Mouse (Mus musculus): Measurements from ENCODE around the gene Taf6. TPM values are rescaled to one million over a fixed set of nuclear protein-coding genes. Genes with fewer than 3 reads are reported as not detected.

Taf6 gene
- polyA plus RNA-seq, 1 experiment from 2014 or later, result 111 TPM

MicroRNAs within 50 kb of the gene (microRNA counts, 519-probe panel; counts per million panel counts)
- microRNA mmu-miR-106b (5,598 counts per million, percentile 92 among the panel's probes with 10 or more counts), microRNA mmu-miR-25 (6,892 counts per million, percentile 98 among the panel's probes with 10 or more counts), microRNA mmu-miR-93 (5,797 counts per million, percentile 94 among the panel's probes with 10 or more counts)

Small RNA genes within 50 kb of the gene (microRNA-seq; reads per million reads assigned to microRNA genes)
- gene Mir106b (13,060 reads per million, percentile 97 among the genes with 10 or more reads in this experiment), gene Mir25 (627 reads per million, percentile 75 among the genes with 10 or more reads in this experiment), gene Mir93 (23,105 reads per million, percentile 98 among the genes with 10 or more reads in this experiment)

Other genes starting within 250 kb of the Taf6 start
- gene Gjc3, start 224.4 kb downstream of the Taf6 start, polyA plus RNA-seq (2015; fragmentation: Nextera tagmentation; extraction: Ambion mirVana), result 0.08 and 0.23 TPM in 2 replicates
- not detected in 2 replicates for gene Azgp1, start 205.9 kb downstream of the Taf6 start, polyA plus RNA-seq (2015; fragmentation: Nextera tagmentation; extraction: Ambion mirVana)
- gene Smok3a, start 166.2 kb downstream of the Taf6 start, polyA plus RNA-seq (2015; fragmentation: Nextera tagmentation; extraction: Ambion mirVana), result not detected in 2 replicates
- gene Smok3b, start 166.0 kb downstream of the Taf6 start, polyA plus RNA-seq (2015; fragmentation: Nextera tagmentation; extraction: Ambion mirVana), result not detected in 2 replicates
- not detected in 2 replicates for gene Smok3c, start 134.3 kb downstream of the Taf6 start, polyA plus RNA-seq (2015; fragmentation: Nextera tagmentation; extraction: Ambion mirVana)
- gene Zkscan1, start 102.4 kb downstream of the Taf6 start, polyA plus RNA-seq (2015; fragmentation: Nextera tagmentation; extraction: Ambion mirVana), result 31.5 and 32.1 TPM in 2 replicates
- gene Zscan21, start 70.5 kb downstream of the Taf6 start, polyA plus RNA-seq (2015; fragmentation: Nextera tagmentation; extraction: Ambion mirVana), result 128 TPM in 2 replicates
- 45.3 and 49.7 TPM in 2 replicates for gene Zfp113, start 31.7 kb downstream of the Taf6 start, polyA plus RNA-seq (2015; fragmentation: Nextera tagmentation; extraction: Ambion mirVana)
- 316 and 337 TPM in 2 replicates for gene Cops6, start 26.4 kb downstream of the Taf6 start, polyA plus RNA-seq (2015; fragmentation: Nextera tagmentation; extraction: Ambion mirVana)
- gene Ap4m1, start 15.4 kb downstream of the Taf6 start, polyA plus RNA-seq (2015; fragmentation: Nextera tagmentation; extraction: Ambion mirVana), result 26.6 and 28.8 TPM in 2 replicates
- 159 and 162 TPM in 2 replicates for gene Mcm7, start 15.0 kb downstream of the Taf6 start, polyA plus RNA-seq (2015; fragmentation: Nextera tagmentation; extraction: Ambion mirVana)
- 39.4 and 40.5 TPM in 2 replicates for gene Cnpy4, start within 50 bp of the Taf6 start, polyA plus RNA-seq (2015; fragmentation: Nextera tagmentation; extraction: Ambion mirVana)
- gene Mblac1, start 6.9 kb upstream of the Taf6 start, polyA plus RNA-seq (2015; fragmentation: Nextera tagmentation; extraction: Ambion mirVana), result 12.9 and 13.8 TPM in 2 replicates
- 0.08 TPM in 1 of 2 replicates, not detected in the other for gene Nxpe5, start 38.4 kb upstream of the Taf6 start, polyA plus RNA-seq (2015; fragmentation: Nextera tagmentation; extraction: Ambion mirVana)
- gene Lamtor4, start 68.0 kb upstream of the Taf6 start, polyA plus RNA-seq (2015; fragmentation: Nextera tagmentation; extraction: Ambion mirVana), result 81.2 and 81.9 TPM in 2 replicates
- gene BC037034, start 76.6 kb upstream of the Taf6 start, polyA plus RNA-seq (2015; fragmentation: Nextera tagmentation; extraction: Ambion mirVana), result 12.2 and 15.8 TPM in 2 replicates
- gene Gal3st4, start 85.4 kb upstream of the Taf6 start, polyA plus RNA-seq (2015; fragmentation: Nextera tagmentation; extraction: Ambion mirVana), result 2.5 and 3.0 TPM in 2 replicates
- gene Gm43720, start 92.5 kb upstream of the Taf6 start, polyA plus RNA-seq (2015; fragmentation: Nextera tagmentation; extraction: Ambion mirVana), result 0.10 and 0.19 TPM in 2 replicates
- gene Gpc2, start 92.6 kb upstream of the Taf6 start, polyA plus RNA-seq (2015; fragmentation: Nextera tagmentation; extraction: Ambion mirVana), result 236 and 248 TPM in 2 replicates
- gene Stag3, start 92.8 kb upstream of the Taf6 start, polyA plus RNA-seq (2015; fragmentation: Nextera tagmentation; extraction: Ambion mirVana), result 4.8 and 5.4 TPM in 2 replicates
- not detected in 2 replicates for gene Pvrig, start 154.5 kb upstream of the Taf6 start, polyA plus RNA-seq (2015; fragmentation: Nextera tagmentation; extraction: Ambion mirVana)

All from midbrain, embryonic 13.5 days (tissue).